Mouse (Mus musculus) hindbrain, embryonic 10.5 days (tissue): Measurements from ENCODE around the gene Micu1. TPM values are rescaled to one million over a fixed set of nuclear protein-coding genes. Genes with fewer than 3 reads are reported as not detected.

Experiments
- DNase-seq: peaks from one replicate; pipeline ENCODE4 v3.0.0-alpha.2; 2017; ENCODE audit warnings: low spot score
- H3K27ac ChIP-seq: fragments of 300-500 bp; sonication (generic); 2 replicates; pipeline ENCODE4 v1.5.1; 2016; ENCODE audit warnings: mild to moderate bottlenecking, moderate library complexity
- H3K27me3 ChIP-seq: fragments of 300-500 bp; sonication (generic); 2 replicates; pipeline ENCODE4 v1.6.1; 2016; ENCODE audit warnings: mild to moderate bottlenecking; ENCODE audit not compliant: poor library complexity, insufficient read depth, severe bottlenecking
- H3K36me3 ChIP-seq: fragments of 300-500 bp; sonication (generic); 2 replicates; pipeline ENCODE4 v1.6.1; 2016; ENCODE audit warnings: mild to moderate bottlenecking, moderate library complexity
- H3K4me1 ChIP-seq: fragments of 300-500 bp; sonication (generic); replicated peaks from 2 replicates; pipeline ENCODE4 v1.6.1; 2016; ENCODE audit warnings: mild to moderate bottlenecking
- H3K4me3 ChIP-seq: fragments of 300-500 bp; sonication (generic); 2 replicates; pipeline ENCODE4 v1.5.1; 2016; ENCODE audit warnings: mild to moderate bottlenecking, moderate library complexity
- H3K9me3 ChIP-seq: fragments of 300-500 bp; sonication (generic); 2 replicates; pipeline ENCODE4 v1.6.1; 2016; ENCODE audit warnings: mild to moderate bottlenecking, moderate library complexity
- WGBS: fragments of 180-500 bp; shearing (Covaris S2); methylation state at CpG from one replicate; pipeline ENCODE4 v1.1.7; 2016; 5-methylcytosine and 5-hydroxymethylcytosine counted together
- polyA plus RNA-seq: library from polyadenylated mRNA; unstranded; fragments of >200 nt; fragmentation: Nextera tagmentation; extraction: Ambion mirVana; gene quantifications from 2 replicates; pipeline ENCODE4 v1.2.1, GENCODE M21; 2016

Gene Micu1
- polyA plus RNA-seq, 1 experiment from 2014 or later = 63.9 TPM

- Histone ChIP-seq H3K27me3 (no peaks in the 10 kb centered on the region), H3K4me1 (peaks cover 14% of the 10 kb centered on the region), H3K27ac (no peak overlapping the region), H3K9me3 (no peaks in the 10 kb centered on the region), H3K36me3 (no peaks in the 10 kb centered on the region), H3K4me3 (no peak overlapping the region)
- WGBS = 76% methylated on average over 5 of the region's 5 CpGs
- no peak for DNase-seq
Observed at GRCm38 (mm10) chr10:59699516-59699915, 2.8 kb upstream of the Micu1 start.

- peak overlapping the region; percentile 80 for H3K4me3 ChIP-seq
- H3K4me1 ChIP-seq = peaks cover 14% of the 10 kb centered on the region
- H3K27ac ChIP-seq = peak overlapping the region; percentile 35; the same call in 1 of the 2 replicates
- no peak for DNase-seq
- H3K36me3 ChIP-seq = no peaks in the 10 kb centered on the region
- 56% methylated on average over 5 of the region's 5 CpGs for WGBS
- no peaks in the 10 kb centered on the region for H3K9me3 ChIP-seq
- H3K27me3 ChIP-seq = no peaks in the 10 kb centered on the region
Observed at GRCm38 (mm10) chr10:59701805-59702204, 472 bp upstream of the Micu1 start.

GRCm38 (mm10) chr10:59703060-59703760, 933 bp downstream of the Micu1 start:
- H3K27me3 ChIP-seq = no peaks in the 10 kb centered on the region
- 13% methylated on average over 15 of the region's 15 CpGs for WGBS
- peak overlapping the region; percentile 86 for H3K27ac ChIP-seq
- no peaks in the 10 kb centered on the region for H3K36me3 ChIP-seq
- H3K4me1 ChIP-seq = peaks cover 14% of the 10 kb centered on the region
- H3K9me3 ChIP-seq = no peaks in the 10 kb centered on the region
- H3K4me3 ChIP-seq = peak overlapping the region; percentile 80
- no peak for DNase-seq

GRCm38 (mm10) chr10:59706991-59707546, 4.8 kb downstream of the Micu1 start:
- no peak overlapping the region for H3K27ac ChIP-seq
- H3K9me3 ChIP-seq = peaks cover 4% of the 10 kb centered on the region; the same call in 1 of the 2 replicates
- DNase-seq = no peak
- peaks cover 14% of the 10 kb centered on the region for H3K4me1 ChIP-seq
- 90% methylated on average over 6 of the region's 6 CpGs for WGBS
- no peak overlapping the region for H3K4me3 ChIP-seq
- H3K36me3 ChIP-seq = peaks cover 20% of the 10 kb centered on the region
- H3K27me3 ChIP-seq = no peaks in the 10 kb centered on the region

GRCm38 (mm10) chr10:59707595-59707994, 5.3 kb downstream of the Micu1 start:
- Histone ChIP-seq H3K4me3 (no peak overlapping the region), H3K4me1 (peaks cover 14% of the 10 kb centered on the region), H3K27me3 (no peaks in the 10 kb centered on the region), H3K27ac (no peak overlapping the region), H3K36me3 (peaks cover 25% of the 10 kb centered on the region), H3K9me3 (peaks cover 4% of the 10 kb centered on the region; the same call in 1 of the 2 replicates)
- no peak for DNase-seq
- 85% methylated on average over 2 of the region's 2 CpGs for WGBS

- Histone ChIP-seq H3K36me3 (peaks cover 25% of the 10 kb centered on the region), H3K4me3 (no peak overlapping the region), H3K27me3 (no peaks in the 10 kb centered on the region), H3K27ac (no peak overlapping the region), H3K9me3 (peaks cover 4% of the 10 kb centered on the region; the same call in 1 of the 2 replicates), H3K4me1 (peaks cover under 1% of the 10 kb centered on the region; the same call in 1 of the 2 replicates)
- WGBS = 95% methylated on average over 7 of the region's 7 CpGs
- DNase-seq = no peak
Observed at GRCm38 (mm10) chr10:59709281-59709680, 7.0 kb downstream of the Micu1 start.

- Histone ChIP-seq H3K27me3 (no peaks in the 10 kb centered on the region), H3K36me3 (peaks cover 25% of the 10 kb centered on the region), H3K4me3 (no peak overlapping the region), H3K4me1 (no peaks in the 10 kb centered on the region), H3K9me3 (peaks cover 4% of the 10 kb centered on the region; the same call in 1 of the 2 replicates), H3K27ac (no peak overlapping the region)
- DNase-seq = no peak
- WGBS = 87% methylated on average over 1 of the region's 1 CpGs
Observed at GRCm38 (mm10) chr10:59710246-59710645, 8.0 kb downstream of the Micu1 start.

GRCm38 (mm10) chr10:59712062-59712461, 9.8 kb downstream of the Micu1 start:
- peaks cover 4% of the 10 kb centered on the region; the same call in 1 of the 2 replicates for H3K9me3 ChIP-seq
- H3K4me3 ChIP-seq = no peak overlapping the region
- no peak overlapping the region for H3K27ac ChIP-seq
- no peaks in the 10 kb centered on the region for H3K27me3 ChIP-seq
- no peak for DNase-seq
- WGBS = 95% methylated on average over 8 of the region's 8 CpGs
- peaks cover 25% of the 10 kb centered on the region for H3K36me3 ChIP-seq
- H3K4me1 ChIP-seq = no peaks in the 10 kb centered on the region

GRCm38 (mm10) chr10:59720017-59720416, 17.7 kb downstream of the Micu1 start:
- WGBS = 87% methylated on average over 7 of the region's 7 CpGs
- no peak for DNase-seq
- peaks cover 26% of the 10 kb centered on the region for H3K4me1 ChIP-seq

GRCm38 (mm10) chr10:59721555-59721954, 19.3 kb downstream of the Micu1 start:
- H3K27me3 ChIP-seq = no peaks in the 10 kb centered on the region
- 80% methylated on average over 4 of the region's 4 CpGs for WGBS
- no peak overlapping the region for H3K4me3 ChIP-seq
- 0 out of 2 replicates have a peak, but pooled peaks cover 3% of the 10 kb centered on the region for H3K36me3 ChIP-seq
- no peak overlapping the region for H3K27ac ChIP-seq
- peaks cover 32% of the 10 kb centered on the region for H3K4me1 ChIP-seq
- H3K9me3 ChIP-seq = no peaks in the 10 kb centered on the region
- no peak for DNase-seq

More at GRCm38 (mm10) chr10:59720017-59720416, 17.7 kb downstream of the Micu1 start:
- no peak overlapping the region for H3K27ac ChIP-seq
- H3K36me3 ChIP-seq = 0 out of 2 replicates have a peak, but pooled peaks cover 3% of the 10 kb centered on the region
- H3K9me3 ChIP-seq = no peaks in the 10 kb centered on the region
- no peak overlapping the region for H3K4me3 ChIP-seq
- H3K27me3 ChIP-seq = no peaks in the 10 kb centered on the region

GRCm38 (mm10) chr10:59724634-59725033, 22.4 kb downstream of the Micu1 start:
- Histone ChIP-seq H3K4me1 (peaks cover 39% of the 10 kb centered on the region), H3K4me3 (no peak overlapping the region), H3K9me3 (no peaks in the 10 kb centered on the region), H3K27me3 (no peaks in the 10 kb centered on the region), H3K36me3 (0 out of 2 replicates have a peak, but pooled peaks cover 3% of the 10 kb centered on the region), H3K27ac (peak overlapping the region; percentile 46)
- DNase-seq = no peak

GRCm38 (mm10) chr10:59727251-59727650, 25.0 kb downstream of the Micu1 start:
- H3K36me3 ChIP-seq = 0 out of 2 replicates have a peak, but pooled peaks cover 3% of the 10 kb centered on the region
- DNase-seq = no peak

GRCm38 (mm10) chr10:59729261-59729660, 27.0 kb downstream of the Micu1 start:
- 93% methylated on average over 9 of the region's 9 CpGs for whole genome bisulfite sequencing
- Histone ChIP-seq H3K27ac (no peak overlapping the region), H3K27me3 (no peaks in the 10 kb centered on the region)

More at GRCm38 (mm10) chr10:59727251-59727650, 25.0 kb downstream of the Micu1 start:
- H3K27ac ChIP-seq = no peak overlapping the region
- H3K4me1 ChIP-seq = peaks cover 36% of the 10 kb centered on the region
- no peaks in the 10 kb centered on the region for H3K9me3 ChIP-seq
- H3K27me3 ChIP-seq = no peaks in the 10 kb centered on the region
- 55% methylated on average over 6 of the region's 6 CpGs for WGBS
- no peak overlapping the region for H3K4me3 ChIP-seq

More at GRCm38 (mm10) chr10:59729261-59729660, 27.0 kb downstream of the Micu1 start:
- Histone ChIP-seq H3K4me3 (no peak overlapping the region), H3K9me3 (no peaks in the 10 kb centered on the region), H3K4me1 (peaks cover 25% of the 10 kb centered on the region), H3K36me3 (peaks cover 21% of the 10 kb centered on the region)
- no peak for DNase-seq
